Mouse (Mus musculus) G1E-ER4 (cell line): Measurements from ENCODE around the gene Cdkn1a. TPM values are rescaled to one million over a fixed set of nuclear protein-coding genes. Genes with fewer than 3 reads are reported as not detected.

ENCODE experiments used
- GATA1 ChIP-seq: IDR thresholded peaks from one replicate; pipeline ENCODE4 v1.8.0; 2012; ENCODE audit warnings: low read length, inconsistent platforms
- polyA plus RNA-seq: library from polyadenylated mRNA; stranded (reverse); fragments of >175 nt; gene quantifications from 2 replicates; pipeline ENCODE4 v1.2.3, GENCODE M21; 2012

Gene Cdkn1a
- polyA plus RNA-seq, 1 experiment = 65.3 TPM

DNA sequence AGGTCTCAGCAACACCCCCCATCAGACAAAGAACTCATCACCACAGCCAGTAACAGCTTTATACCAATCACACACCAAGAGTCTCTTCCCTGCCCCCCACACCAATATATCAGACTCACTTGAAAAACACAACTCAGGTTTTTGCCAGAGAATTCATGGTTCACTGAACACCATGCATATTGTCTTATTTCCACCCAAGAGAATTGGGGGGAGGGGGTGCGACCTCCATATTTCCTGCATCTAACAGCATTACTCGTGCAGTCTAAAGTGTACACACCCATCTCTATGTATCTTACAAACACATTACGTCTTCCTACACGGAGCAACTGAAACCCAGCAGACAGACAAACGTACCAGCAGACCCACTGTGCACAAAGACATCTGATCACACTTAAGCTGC is 19.0 kb upstream of the Cdkn1a start:
- TF ChIP-seq GATA1 = no peak

DNA sequence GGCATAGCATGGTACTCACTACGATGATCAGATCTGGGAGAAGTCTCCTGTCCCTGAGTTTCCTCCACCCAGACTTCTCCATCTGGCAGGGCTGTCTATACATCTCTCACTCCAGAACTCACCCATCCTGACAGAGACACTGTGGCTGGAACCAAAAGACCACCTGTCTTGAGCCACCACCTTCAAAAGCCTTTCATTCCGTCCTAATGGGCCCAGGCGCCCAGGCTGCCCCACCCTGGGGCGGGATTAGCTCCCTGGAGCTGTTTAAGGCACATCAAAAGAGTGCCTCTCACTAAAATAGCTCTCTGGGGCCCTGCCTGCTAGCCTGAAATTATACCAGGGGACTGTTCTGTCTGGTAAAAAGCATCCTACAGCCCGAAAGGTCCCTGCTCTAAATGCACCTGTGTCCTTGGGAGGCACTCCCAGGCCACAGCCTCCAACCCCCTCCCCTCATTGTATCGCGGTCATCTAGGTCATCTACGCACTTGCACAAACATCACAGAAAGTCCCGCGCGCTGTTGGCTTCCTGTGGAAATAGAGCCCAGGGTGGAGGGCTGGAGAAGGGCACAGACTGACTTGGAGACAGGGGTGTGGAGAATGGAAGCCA is 18.0 kb upstream of the Cdkn1a start:
- TF ChIP-seq GATA1 = no peak

- TF ChIP-seq GATA1 = no peak
Observed at GRCm38 (mm10) chr17:29073313-29073712, 17.5 kb upstream of the Cdkn1a start.

GRCm38 (mm10) chr17:29074085-29074484 is 16.7 kb upstream of the Cdkn1a start:
- no peak for TF ChIP-seq GATA1

GRCm38 (mm10) chr17:29076235-29076634 is 14.5 kb upstream of the Cdkn1a start:
- TF ChIP-seq GATA1 = no peak

- TF ChIP-seq GATA1 = no peak
Observed at GRCm38 (mm10) chr17:29077786-29078509, 12.8 kb upstream of the Cdkn1a start.

GRCm38 (mm10) chr17:29078519-29079383 is 12.0 kb upstream of the Cdkn1a start:
- no peak for TF ChIP-seq GATA1

DNA sequence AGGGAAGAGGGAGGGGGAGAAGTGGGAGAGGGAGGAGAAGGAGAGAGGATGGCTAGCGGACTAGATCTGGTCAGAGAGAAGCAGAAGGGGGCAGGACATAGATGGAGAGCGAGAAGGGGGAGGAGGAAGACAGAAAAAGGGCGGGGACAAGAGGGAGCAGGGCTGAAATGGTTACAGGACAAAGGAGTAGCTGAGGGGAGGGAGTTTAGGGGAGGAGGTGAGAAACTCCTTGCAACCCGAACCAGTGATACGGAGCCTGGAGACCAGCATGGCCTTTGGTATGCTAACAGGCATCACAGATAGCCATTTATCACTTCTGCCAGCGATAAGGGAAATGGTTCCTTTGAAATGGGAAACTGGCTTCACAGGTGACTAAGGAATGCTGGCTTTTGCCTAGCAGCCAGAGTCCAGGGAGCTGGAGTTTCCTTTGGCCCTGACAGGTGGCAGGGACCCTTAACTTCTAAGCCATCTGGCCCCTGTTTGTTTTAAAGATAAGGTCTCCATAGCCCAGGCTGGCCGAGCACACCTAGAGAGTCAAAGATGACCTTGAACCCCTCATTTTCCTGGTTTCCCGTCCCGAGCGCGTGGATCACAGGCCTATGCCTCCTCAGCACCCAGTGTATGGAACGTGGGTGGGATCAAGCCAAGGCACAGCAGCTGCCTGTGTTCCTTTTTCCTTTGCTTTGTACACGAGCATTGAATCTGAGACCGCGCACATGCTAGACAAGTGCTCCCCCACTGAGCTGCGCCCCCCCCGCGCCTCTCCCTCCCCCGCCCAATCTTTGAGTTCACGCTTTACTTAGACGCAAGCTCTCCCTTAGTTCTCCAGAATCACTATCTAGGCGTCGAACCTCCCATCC is 9.8 kb upstream of the Cdkn1a start:
- TF ChIP-seq GATA1 = peak; percentile 53

DNA sequence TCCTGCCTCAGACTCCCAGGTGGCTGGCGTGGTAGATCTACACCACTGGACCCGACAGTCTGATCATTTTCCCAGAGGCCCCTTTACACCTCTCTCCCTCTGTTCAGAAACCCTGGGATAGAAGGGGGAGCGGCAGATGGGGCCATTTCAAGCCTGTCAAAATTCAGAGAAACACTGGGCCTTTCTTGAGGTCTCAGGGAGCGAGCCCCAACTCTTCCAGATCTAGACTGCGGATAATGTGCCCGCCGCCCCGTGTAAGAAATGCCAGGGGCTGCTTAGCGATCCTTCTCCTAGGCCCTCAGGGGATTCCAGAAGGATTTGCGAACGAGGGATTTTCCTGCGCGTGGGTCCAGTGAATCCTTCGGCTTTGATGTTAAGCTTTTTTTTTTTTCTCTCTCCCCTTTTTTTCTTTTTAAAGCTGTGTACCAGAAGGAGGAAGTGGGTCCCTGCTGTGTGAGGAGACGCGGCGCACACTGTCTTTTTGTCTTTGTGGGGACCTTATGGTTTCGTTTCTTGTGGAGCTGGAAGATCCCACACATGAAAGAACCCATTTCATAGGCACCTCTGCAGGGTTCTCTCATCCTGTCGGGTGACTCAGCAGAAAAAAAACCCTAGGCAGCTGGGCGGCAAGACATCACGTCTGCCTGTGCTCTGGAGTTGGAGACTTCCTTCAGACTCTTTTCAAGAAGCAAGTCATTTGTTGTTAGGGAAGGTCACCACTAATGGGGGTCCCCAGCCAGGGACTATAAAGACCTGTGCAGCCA is 9.0 kb upstream of the Cdkn1a start:
- TF ChIP-seq GATA1 = no peak

GRCm38 (mm10) chr17:29083586-29083985 is 7.2 kb upstream of the Cdkn1a start:
- TF ChIP-seq GATA1 = no peak

DNA sequence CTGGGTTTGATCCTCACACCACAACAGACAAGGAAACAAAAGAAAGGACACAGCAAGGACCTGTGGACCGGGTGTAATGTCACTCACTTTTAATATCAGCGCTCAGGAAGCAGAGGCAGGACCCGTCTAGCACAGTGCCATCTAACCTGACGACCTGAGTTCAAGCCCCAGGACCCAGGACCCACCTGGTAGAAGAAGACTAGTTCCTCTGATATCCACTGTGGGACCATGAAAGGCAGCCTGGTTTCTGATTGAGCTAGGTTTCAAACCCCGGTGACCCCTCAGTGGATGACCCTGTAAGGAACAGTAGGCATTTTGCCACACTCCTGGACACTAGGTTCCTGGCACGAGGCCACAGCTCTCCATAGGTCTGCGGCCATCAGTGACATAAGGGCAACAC is 6.1 kb upstream of the Cdkn1a start:
- TF ChIP-seq GATA1 = no peak

GRCm38 (mm10) chr17:29085266-29085665 is 5.5 kb upstream of the Cdkn1a start:
- TF ChIP-seq GATA1 = no peak

DNA sequence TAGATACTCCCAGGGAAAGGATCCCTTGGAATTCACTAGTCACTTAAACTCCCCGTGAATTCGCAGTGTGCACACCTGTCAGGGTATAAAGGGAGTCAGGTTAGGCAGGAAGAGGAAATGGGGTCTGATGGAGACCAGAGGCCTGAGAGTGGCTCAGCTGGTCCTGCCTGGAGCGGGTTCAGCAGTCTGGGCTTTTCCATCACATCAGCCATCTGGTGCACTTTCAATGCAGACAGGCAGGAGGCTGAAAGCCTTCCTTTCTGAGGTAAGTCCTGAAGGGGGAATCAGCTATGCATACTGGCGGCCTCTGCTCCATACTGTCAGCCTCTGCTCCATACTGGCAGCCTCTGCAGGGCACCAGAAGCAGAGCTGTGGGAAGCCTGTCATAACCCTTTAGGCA is 3.9 kb upstream of the Cdkn1a start:
- TF ChIP-seq GATA1 = no peak

GRCm38 (mm10) chr17:29091348-29091944 is 670 bp downstream of the Cdkn1a start:
- no peak for TF ChIP-seq GATA1
